Mouse (Mus musculus) adrenal gland, postnatal 25 days (tissue): Measurements from ENCODE around the gene Actrt1. TPM values are rescaled to one million over a fixed set of nuclear protein-coding genes. Genes with fewer than 3 reads are reported as not detected.

Experiments used
- DNase-seq: peaks from one replicate; pipeline ENCODE4 v3.0.0; 2021; ENCODE audit warnings: mixed read lengths
- long read RNA-seq: library from polyadenylated mRNA; stranded (forward); transcript quantifications from one replicate; pipeline ENCODE4 v2.0.0, GENCODE M21; 2021
- total RNA-seq: library from RNA; stranded (reverse); gene quantifications from 2 replicates; pipeline ENCODE4 v1.2.3, GENCODE M21; 2021

The Actrt1 gene
- total RNA-seq: not detected in 2 replicates
- long read RNA-seq: 0 reads

DNA sequence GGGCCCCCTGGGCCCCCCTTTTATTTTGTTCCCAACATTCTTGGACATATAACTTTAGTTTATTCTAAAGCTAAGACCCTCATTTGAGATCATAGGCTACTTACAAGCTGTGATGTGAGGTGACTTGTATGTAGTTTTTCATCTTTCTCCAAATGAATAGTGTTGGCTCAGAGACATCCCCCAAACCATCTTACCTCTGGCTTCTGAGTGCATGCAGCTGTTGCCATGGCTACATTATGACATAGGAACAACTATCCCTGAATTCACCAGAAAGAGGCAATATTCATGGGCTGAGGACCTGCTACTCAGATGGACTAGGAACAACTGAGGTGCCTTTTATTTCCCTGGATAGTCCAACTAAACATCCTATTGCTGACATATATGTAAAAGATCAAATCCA, at the start of gene Actrt1:
Gene Actrt1 (plus strand): TSS at position 301 of the 400 bp plus-strand sequence.
- DNase-seq: no peak

DNA sequence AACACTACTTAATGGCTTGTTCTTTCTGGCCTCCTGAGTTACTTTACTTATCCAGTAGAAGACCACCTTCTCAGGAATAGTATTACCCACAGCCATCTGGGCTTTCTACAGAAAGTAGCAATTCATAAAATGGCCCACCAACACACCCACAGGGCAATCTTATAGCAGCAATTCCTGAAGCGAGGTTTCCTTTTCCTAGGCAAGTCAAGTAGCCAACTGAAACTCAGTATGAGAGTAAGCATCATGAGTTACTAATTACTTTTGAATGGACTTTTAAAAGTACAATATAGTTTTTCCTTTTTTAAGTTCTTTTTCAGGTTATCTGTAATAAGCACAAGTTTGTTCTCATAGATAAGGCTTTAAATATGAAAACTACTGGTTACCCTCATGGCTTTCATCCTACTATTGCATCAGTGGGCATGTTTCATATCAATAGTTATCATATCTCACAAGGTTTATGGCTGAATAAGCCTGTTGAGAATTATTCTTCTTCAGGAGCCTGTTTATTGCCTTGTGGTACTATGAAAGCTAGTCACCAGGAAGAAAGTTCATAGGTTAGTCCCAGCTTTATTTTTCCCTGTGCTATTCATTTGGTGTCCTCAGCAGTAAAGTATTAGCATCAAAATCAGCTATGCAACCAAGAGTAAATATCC, 2.8 kb downstream of the Actrt1 start:
- DNase-seq: no peak
